Mouse (Mus musculus): ENCODE measurements around the gene Vmn2r83.

Vmn2r83 gene

DNA sequence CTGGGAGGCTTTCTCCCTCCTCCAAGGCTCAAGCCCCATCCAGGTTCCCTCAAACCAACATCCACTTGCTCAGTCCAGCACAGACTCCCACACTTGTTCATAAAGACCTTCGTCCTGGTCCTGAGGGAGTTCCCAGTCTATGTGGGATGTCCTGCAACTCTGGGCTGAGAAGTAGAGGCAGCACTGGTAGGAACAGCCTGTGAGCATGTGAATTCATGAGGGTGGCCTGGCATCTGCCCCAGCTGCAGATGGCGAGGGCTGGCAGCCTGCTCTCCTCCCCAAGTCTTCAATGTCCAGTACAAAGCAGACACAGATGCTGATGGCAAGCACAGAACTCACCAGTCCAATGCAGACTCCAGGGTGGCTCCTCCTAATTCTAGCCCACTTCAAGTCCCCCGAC is 69.8 kb downstream of the Vmn2r83 start:
- DNase-seq = no peak

DNA sequence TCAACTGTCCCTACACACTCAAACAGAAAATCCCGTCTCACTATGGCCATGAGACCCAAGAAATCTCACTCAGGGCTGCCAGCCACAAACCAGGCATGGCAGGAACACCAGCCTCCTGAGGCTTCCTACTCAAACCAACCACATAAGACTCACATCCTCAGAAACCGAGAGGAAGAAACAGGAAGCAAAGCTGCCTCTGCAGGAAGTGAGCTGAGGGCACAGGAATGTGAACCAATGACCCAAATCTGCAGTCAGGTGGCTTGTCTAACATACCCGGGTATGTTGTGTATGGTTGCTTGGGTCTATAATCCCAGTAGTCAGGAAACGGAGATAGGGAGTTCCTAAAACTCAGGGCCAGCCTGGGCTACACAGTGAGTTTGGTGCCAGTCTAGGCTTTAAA is 70.3 kb downstream of the Vmn2r83 start:
- no peak for DNase-seq

GRCm38 (mm10) chr10:79539701-79540495 is 71.4 kb downstream of the Vmn2r83 start:
- no peak for DNase-seq

DNA sequence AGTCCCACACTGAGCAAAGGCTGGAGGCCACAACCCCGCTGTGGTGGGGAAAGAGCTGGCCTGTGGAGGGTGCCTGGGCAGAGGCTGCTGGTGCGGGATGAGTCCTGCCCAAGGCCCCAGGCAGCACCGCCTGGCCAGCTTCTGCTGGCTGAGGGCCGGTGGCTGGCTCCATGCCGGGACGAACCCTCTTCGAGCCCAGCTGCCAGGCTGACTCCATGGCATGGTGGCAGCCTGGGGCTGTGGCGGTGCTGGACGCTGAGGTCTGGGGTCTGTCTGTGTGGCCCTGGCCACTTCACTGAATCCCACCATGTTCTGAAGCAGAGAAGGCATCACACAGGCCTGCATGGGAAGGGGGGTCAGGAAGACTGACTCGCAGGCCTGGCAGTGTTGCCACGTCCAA is 72.2 kb downstream of the Vmn2r83 start:
- no peak for DNase-seq

DNA sequence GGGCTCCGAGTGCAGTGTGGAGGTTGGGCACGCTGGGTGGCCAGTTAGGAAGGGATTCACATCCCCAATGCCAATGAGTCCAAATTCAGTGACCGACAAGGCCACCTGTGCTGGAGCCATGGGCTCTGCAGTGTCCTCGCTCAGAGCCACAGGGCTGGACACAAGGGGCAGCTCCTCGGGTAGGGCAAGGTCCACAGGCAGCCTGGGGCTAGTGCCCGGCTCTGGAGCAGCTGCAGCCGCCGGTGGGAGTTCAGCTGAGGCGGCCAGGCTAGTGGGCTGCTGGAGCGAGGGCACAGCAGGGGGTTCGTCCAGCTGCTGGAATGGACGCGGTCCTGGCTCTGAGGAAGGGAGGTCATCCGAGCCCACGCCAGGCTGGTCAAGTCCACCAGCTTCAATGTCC is 73.0 kb downstream of the Vmn2r83 start:
- no peak for DNase-seq

- DNase-seq = no peak
These were observed 73.6 kb downstream of the Vmn2r83 start for GRCm38 (mm10) chr10:79542171-79542570.
